Mouse (Mus musculus) brain, adult 2 months (tissue): Measurements from ENCODE around the gene Gabrr3.

Experiments used
- DNase-seq: peaks from one replicate; pipeline ENCODE4 v3.0.0; 2011; ENCODE audit warnings: low read depth, low spot score

Gene Gabrr3

GRCm38 (mm10) chr16:59469846-59470245 is 62.7 kb downstream of the Gabrr3 start:
- DNase-seq, result no peak

DNA sequence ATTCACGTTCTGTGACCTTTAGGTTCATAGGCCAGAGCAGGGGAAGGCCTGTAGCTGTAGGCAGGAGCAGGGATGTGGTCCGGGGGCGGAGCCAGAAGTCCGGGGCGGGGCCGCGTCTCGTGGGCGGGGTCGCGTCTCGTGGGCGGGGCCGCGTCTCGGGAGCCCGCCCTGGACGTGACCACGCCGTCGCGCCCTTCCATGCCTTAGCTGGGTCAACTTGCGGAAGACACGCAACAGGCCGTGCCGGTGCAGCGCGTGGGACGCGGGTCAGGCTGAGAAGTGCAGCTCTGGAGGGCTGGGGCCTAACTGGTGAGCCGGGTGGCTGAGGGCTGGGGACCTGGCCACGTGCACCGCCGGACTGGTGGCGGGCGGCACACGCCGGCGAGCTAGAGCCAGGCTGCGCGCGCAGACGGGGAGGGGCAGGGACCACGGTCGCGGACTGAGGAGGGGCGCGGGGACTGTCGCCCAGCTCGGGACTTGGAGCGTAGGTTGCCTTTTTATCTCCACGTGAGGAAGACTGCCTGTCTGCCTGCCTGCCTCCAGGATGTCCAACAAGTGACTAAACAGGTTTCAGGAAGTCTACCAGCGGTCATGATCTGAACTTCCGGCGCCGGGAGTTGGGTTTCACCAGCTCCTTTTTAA is 64.6 kb downstream of the Gabrr3 start, which contains the start of gene Riox2:
Gene Riox2, plus strand, starts transcription at position 139 of the 642 bp plus-strand sequence.
- DNase-seq, result peak; percentile 66

DNA sequence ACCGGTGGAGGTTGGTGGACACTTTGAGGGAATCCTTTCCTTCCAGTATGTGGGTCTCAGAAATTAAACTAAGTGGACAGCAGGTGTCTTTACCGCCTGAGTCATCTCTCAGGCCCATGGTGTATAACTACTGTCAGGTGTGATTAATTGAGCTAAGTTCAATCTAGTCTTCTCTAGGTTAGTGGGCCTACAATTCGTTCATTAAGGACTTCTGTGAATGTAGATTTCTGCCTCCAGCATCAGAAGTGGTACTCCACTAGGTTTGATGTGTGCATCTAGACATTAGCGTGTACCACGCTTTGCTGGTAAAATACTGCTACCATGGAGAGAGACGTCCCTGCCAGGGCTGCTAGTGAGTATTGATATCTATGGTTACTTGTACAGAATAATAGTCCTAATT is 65.4 kb downstream of the Gabrr3 start:
- DNase-seq, result no peak

DNA sequence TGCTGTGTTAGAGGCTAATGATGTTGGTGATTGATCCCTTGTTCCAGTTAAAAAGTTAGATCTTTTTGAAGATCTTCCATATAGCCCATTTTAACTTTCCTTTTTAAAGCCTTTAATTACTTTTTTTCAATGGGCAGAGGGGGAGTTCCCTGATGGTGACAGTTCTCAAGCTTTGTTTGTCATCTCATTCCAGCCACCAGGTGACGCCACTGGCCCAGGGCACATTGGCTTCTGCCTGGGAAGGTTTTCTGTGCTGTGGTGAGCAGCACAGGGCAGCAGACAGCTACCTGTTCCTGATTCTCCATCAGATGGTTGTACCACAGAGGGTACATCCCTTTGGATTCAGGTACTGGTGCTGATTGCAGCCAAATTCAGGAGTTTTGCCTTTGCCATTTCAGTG is 67.7 kb downstream of the Gabrr3 start:
- peak; percentile 57 for DNase-seq

DNA sequence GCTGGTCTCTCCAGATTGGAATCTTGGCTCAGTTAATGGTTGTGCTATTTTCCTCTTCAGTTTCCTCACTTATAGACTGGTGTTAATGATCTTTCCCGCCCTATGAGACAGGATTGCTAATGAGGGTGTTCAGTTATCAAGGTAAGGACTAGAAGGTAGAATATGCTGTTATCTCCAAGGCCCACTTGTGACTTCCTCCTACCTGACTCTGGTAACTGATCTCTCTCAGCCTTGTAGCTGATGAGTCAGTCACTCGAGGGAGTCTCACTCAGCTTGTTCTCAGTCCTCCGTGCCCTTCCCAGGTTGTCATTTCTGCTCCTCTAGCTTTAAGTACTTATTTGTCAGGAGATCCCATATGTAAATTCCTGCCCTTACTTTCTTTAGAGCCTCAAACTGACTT is 70.8 kb downstream of the Gabrr3 start:
- peak; percentile 24 for DNase-seq

DNA sequence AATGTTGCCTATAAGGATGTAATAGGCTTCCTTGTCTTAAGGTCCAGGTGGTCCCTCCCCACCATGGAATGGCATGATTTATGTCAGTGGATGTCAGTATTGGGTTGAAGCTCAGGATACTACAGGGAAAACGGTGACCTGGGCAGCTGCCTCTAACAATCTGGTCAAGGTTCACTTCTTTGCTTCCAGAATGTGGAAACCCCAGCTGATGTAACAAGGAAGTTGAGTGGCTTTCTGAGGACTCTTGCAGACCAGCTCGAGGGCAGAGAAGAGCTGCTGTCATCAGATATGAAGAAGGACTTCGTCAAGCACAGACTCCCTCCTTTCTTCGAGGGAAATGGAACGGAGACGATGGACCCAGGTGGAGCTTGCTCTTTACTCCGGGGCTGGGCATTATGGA is 80.1 kb downstream of the Gabrr3 start:
- no peak for DNase-seq

DNA sequence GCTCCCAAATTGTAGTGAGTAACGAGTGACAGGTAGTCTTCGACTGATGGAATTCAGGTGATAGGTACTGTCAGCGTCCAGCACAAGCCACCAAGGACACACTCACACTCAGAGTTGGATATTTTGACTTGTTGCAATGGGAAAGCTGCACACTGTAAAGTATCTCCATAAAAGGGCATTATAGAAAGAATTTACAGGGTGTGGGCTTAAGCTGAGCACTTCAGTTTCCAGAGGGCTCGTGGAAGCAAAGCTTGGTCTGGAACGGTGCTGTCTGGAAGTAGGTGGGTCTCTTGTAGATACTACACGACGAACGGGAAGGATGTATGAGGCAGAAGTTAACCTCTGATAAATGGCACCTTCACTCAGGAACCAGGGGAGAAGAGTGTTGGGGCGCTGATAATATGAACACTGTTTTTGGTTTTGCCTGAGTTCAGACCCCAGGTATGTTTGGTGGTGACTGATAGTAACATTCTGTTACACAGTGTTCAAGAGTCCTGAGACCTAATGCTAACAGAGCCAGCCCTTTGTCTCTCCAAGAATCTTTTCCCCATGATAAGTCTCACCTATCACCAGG is 80.9 kb downstream of the Gabrr3 start:
- no peak for DNase-seq

GRCm38 (mm10) chr16:59493199-59493598 is 86.1 kb downstream of the Gabrr3 start:
- DNase-seq, result peak; percentile 25

DNA sequence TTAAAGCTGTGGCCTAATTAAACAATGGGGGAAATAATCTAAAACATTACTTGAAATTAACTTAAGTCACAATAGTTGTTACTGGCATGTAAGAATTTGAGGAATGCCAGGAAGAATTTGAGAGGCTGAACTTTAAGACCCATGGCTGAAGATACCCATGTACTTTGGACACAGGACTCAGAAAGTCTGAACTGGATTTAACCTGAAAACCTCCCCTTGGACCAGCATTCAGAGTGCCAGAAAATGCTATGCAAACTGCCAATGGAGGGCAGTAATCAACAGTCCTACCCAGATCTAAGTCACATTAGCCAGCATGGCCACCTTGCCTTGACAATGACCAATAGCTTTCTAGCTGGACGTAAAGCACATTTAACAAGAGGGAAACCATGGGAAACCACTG is 90.8 kb downstream of the Gabrr3 start:
- no peak for DNase-seq

- no peak for DNase-seq
Measured at GRCm38 (mm10) chr16:59499180-59499579, 92.0 kb downstream of the Gabrr3 start.

DNA sequence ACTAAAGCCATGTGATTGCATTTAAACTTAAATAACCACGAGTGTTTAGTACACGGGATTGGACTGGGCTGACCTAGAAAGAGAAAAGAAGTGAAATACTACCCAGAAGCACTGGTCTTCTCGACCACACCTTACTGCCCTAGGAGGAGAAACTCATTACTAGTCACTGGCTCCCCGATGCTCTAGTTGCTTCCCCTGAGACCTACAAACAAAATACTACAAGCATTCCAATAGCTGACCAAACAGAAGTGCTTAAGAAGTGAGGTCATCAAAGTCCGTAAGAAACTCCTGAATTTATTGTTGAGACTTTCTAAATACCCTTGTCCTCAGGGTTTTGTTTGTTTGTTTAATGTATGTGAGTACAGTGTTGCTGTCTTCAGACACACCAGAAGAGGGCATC is 102.7 kb downstream of the Gabrr3 start:
- DNase-seq, result no peak
